Mouse (Mus musculus) ZHBTc4 (cell line): ENCODE results near the gene 9830107B12Rik.

Experiments used
- DNase-seq: peaks from one replicate; pipeline ENCODE4 v3.0.0-alpha.2; 2011; ENCODE audit warnings: low read depth, low spot score

The 9830107B12Rik gene

DNA sequence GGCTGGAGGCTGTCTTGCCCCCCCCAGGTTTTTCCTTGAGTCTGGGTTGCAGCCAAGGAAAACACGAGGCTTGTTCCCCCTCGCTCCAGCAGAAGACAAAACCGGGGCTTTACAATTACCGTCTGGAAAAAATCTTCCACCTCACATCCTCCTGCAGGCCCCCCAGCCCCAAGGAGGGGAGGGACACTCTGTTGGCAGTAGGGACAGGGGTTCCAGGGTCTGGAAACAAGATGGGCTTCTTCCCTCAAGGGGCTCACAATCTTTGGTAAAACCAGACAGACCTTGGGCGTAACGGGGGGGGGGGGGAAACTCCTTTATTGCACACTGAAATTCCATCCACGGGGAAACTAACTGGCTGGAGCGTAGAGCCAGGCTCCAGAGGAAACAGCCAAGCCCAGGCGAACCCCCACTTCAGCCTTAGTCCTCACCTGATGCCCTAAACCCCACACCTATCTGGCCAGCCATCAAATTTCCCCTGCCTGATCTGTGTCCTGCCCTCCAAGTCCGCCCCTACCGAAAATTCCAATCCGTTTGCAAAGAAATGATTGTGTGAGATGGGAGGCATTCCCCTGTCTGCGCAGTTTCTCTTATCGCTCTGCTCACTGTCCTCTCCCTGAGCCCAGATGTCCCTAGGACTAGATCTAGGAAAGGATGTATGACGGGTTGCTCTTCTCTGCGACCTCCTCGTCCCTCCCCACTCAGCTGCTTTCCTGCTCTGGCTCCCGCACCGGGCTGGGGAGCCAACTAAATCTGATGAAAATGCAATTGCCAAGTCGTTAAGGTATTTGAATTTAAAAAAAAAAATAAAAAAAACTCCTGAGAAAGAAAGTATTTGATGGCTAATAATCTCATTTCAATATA lies 51.0 kb downstream of the 9830107B12Rik start:
- DNase-seq, result no peak

DNA sequence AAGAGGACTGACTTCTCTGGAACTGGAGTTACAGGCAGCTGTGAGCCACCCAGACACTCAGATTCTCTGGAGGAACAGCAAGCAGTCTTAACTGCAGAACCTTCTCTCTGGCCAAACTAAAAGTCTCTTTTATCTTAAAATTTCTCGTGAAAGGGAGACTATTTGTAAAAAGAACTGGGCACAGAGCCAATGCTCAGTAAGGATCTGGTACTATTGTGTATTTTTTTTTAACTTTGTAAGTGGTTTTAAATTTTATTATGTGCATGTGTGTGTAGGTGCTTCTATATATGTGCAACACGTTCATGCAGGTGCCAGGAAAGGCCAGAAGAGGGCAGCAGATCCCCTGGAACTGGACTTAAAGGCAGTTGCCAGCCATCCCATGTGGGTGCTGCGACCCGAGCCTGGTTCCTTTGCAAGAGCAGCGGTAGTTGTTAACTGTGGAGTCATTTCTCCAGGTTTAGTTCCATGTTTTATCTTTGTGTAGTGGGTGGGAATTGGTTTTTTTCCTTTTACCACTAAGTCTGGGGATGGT lies 52.7 kb downstream of the 9830107B12Rik start:
- DNase-seq, result peak; percentile 45

DNA sequence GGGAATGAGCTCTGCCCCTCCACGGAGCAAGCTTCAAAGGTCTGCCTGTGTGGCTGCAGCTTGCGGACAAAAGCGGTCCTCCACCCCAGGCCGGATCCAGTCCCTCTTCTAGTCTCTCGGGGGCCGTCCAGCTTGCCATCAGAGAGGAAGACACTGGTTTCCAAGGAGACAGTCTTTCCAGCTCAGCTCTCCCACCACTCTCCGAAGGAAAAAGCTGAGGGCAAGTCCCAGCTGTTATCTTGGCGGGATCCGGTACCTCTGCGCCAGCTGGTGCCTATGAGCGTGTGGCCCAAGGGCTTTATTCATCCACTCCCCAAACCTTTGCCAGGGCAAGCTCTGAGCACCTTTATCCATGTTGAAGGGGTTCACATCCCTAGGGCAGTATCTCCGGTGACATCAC lies 55.8 kb downstream of the 9830107B12Rik start:
- no peak for DNase-seq

DNA sequence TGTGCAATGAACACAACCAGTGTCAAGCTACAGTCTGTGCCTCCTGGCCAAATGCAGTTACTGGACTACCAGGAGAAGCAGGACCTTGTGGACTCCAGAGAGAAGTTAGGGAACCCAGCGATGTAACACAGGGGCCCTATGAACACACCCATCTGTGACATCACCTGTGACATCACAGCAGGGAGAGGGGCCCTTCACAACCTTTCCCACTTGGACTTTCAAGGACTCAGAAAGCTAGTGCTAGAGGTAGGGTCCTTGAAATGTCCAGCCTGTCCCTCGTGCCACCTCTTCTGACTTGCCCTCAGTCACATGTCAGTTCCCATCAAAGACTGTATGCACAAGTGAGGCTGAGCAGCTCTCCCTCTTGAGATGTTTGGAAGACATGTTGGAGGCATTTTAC lies 56.6 kb downstream of the 9830107B12Rik start:
- DNase-seq, result no peak

DNA sequence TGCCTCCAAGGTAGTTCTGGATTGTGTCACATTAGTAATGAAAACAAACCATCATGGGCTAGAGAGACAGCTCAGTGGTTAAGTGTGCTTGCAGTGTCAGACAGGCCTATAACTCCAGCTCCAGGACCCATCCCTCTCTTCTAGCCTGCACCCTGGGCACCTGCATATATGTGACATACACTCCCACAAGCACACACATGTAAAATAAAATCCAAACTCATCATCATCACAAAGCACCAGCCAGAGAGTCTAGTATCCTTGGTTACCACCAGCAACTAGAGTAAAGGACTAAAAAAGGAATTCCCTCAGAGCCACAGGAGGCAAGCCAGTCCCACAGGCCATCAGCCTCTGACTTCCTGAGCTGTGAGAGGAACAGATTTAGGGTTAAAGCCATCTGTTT lies 57.0 kb downstream of the 9830107B12Rik start, which contains the start of gene 1700067P10Rik:
Gene 1700067P10Rik, plus strand, starts transcription at position 301 of the 400 bp plus-strand sequence.
- DNase-seq, result no peak

DNA sequence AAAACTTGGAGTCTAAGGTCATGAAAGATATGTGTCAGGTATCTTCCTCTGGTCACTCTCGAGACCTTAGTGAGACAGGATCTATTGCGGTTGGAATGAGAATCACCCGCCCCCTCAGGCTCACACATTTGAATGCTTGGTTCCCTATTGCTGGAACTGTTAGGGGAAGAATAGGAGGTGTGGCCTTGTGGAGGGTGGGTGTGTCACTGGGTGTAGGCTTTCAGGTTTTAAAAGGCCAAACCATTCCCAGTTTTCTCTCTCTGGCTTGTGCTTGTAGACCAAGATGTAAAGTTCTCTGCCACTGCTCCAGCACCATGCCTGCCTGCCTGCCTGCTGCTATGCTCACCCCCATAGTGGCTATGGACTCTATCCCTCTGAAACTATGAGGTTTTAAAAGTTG lies 65.4 kb downstream of the 9830107B12Rik start:
- peak; percentile 68 for DNase-seq
